Mouse (Mus musculus): ENCODE results near the gene Vmn1r8. TPM values are rescaled to one million over a fixed set of nuclear protein-coding genes. Genes with fewer than 3 reads are reported as not detected.
"Not testable (repeated sequence)": the region's sequence is repeated elsewhere in the genome, so short reads cannot be mapped to it uniquely, and the experiment has no call there.

Vmn1r8 gene
- total RNA-seq (2014; rRNA removed) (not detected in 2 replicates), polyA plus RNA-seq (2015; fragmentation: Nextera tagmentation; extraction: Ambion mirVana) (not detected in 2 replicates)

DNA sequence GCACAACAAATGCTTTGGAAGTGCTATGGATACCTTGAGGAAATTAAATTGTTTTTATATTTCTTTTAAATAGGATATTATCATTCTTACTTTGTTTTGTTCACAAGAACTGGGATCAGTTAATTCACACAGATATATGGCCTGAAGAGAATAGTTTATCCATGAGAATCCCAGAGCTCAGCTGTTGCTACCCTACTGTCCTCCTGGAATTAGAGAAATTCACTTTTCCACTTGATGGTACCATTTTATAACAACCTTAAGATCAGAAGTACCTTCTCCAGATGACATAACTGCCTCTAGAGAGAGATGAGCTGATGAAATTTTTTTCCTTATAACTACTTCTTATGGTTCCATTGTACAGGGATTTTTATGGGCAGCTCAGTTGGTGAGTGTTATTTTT lies at the start of gene Vmn1r8:
Gene Vmn1r8, plus strand, starts transcription at position 301 of the 400 bp plus-strand sequence.
- H3K4me1 ChIP-seq (ENCODE audit: insufficient read depth, low read length): no peaks in the 10 kb centered on the region
- H3K9ac ChIP-seq (replicated peaks; ENCODE audit: low read length): no peak within 1 kb of the TSS
- H3K27me3 ChIP-seq (ENCODE audit: insufficient read depth, low read length): no peaks in the 10 kb centered on the region
- no peak within 1 kb of the TSS for H3K27ac ChIP-seq
- H3K4me3 ChIP-seq (ENCODE audit: low read length): no peak within 1 kb of the TSS
- TF ChIP-seq CTCF (IDR thresholded peaks at IDR 0.05; ENCODE audit: low read depth): no peak
- no peaks in the 10 kb centered on the region for H3K36me3 ChIP-seq (ENCODE audit: insufficient read depth, low read length)
- DNase-seq (ENCODE audit: low spot score) (no peak), ATAC-seq (no peak)
- no peak within 1 kb of the TSS for H3K4me2 ChIP-seq (ENCODE audit: low read depth, low read length)
- H3K9me3 ChIP-seq (ENCODE audit: low read length): no peaks in the 10 kb centered on the region

DNA sequence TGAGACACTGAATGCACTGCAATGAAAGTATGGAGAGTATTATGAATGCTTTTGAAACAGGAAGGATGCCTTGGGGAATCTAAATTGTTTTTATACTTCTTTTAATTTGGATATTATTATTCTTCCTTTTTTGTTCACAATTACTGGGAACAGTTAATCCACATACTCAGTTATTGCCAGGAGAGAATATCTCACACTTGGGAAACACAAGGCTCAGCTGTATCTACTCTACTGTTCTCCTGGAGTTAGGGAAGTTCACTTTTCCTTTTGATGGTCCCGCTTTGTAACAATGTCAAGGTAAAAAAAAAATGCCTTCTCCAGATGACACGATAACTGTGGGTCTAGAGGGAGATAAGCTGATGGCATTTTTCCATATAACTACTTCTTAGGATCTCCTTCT lies 35.1 kb upstream of the Vmn1r8 start, which contains the start of gene Vmn1r6:
Gene Vmn1r6, plus strand, starts transcription at position 301 of the 400 bp plus-strand sequence.
- Histone ChIP-seq H3K27ac (no peak within 1 kb of the TSS), H3K4me2 (ENCODE audit: low read depth, low read length) (no peak within 1 kb of the TSS), H3K4me3 (ENCODE audit: low read length) (no peak within 1 kb of the TSS), H3K9me3 (ENCODE audit: low read length) (no peaks in the 10 kb centered on the region), H3K27me3 (ENCODE audit: insufficient read depth, low read length) (no peaks in the 10 kb centered on the region), H3K4me1 (ENCODE audit: insufficient read depth, low read length) (no peaks in the 10 kb centered on the region), H3K9ac (replicated peaks; ENCODE audit: low read length) (no peak within 1 kb of the TSS), H3K36me3 (ENCODE audit: insufficient read depth, low read length) (no peaks in the 10 kb centered on the region)
- no peak for ATAC-seq
- 85% methylated on average over 2 of the region's 2 CpGs for WGBS
- TF ChIP-seq CTCF (IDR thresholded peaks at IDR 0.05; ENCODE audit: low read depth): no peak
- no peak for DNase-seq (ENCODE audit: low spot score)

DNA sequence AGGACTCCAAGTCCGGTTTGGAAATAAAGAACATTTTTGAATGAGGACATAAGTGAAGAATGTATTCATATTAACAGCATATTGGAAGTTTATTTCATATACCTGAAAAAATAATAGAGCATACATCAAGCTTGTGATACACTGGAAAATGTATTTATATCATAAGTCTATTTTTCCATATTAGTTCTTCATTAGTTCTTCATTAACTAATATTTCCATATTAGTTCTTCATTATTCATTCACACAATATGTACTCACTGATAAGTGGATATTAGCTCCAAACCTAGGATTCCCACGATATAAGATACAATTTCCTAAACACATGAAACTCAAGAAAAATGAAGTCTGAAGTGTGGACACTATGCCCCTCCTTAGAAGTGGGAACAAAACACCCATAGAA lies 6.9 kb upstream of the Vmn1r8 start, which contains the start of gene Vmn1r7:
Gene Vmn1r7, minus strand, starts transcription at position 101 of the 400 bp plus-strand sequence.
- H3K4me1 ChIP-seq (ENCODE audit: insufficient read depth, low read length); DNase-seq (ENCODE audit: low spot score); H3K4me3 ChIP-seq (ENCODE audit: low read length); H3K27me3 ChIP-seq (ENCODE audit: insufficient read depth, low read length); H3K36me3 ChIP-seq (ENCODE audit: insufficient read depth, low read length); H3K9ac ChIP-seq (replicated peaks; ENCODE audit: low read length); ATAC-seq; H3K27ac ChIP-seq; H3K4me2 ChIP-seq (ENCODE audit: low read depth, low read length); H3K9me3 ChIP-seq (ENCODE audit: low read length): not testable (repeated sequence)
- 100% methylated on average over 2 of the region's 2 CpGs for WGBS

GRCm38 (mm10) chr6:57034674-57035073 lies 2.6 kb downstream of the Vmn1r8 start:
- H3K36me3 ChIP-seq (ENCODE audit: insufficient read depth, low read length): no peaks in the 10 kb centered on the region
- no peak overlapping the region for H3K4me3 ChIP-seq (ENCODE audit: low read length)
- ATAC-seq (no peak), DNase-seq (ENCODE audit: low spot score) (no peak)
- 88% methylated on average over 2 of the region's 2 CpGs for WGBS
- H3K27ac ChIP-seq: no peak overlapping the region
- no peak overlapping the region for H3K9ac ChIP-seq (replicated peaks; ENCODE audit: low read length)
- no peaks in the 10 kb centered on the region for H3K9me3 ChIP-seq (ENCODE audit: low read length)
- H3K27me3 ChIP-seq (ENCODE audit: insufficient read depth, low read length): no peaks in the 10 kb centered on the region
- H3K4me1 ChIP-seq (ENCODE audit: insufficient read depth, low read length): no peaks in the 10 kb centered on the region
- no peak overlapping the region for H3K4me2 ChIP-seq (ENCODE audit: low read depth, low read length)
- TF ChIP-seq CTCF (IDR thresholded peaks at IDR 0.05; ENCODE audit: low read depth): no peak

DNA sequence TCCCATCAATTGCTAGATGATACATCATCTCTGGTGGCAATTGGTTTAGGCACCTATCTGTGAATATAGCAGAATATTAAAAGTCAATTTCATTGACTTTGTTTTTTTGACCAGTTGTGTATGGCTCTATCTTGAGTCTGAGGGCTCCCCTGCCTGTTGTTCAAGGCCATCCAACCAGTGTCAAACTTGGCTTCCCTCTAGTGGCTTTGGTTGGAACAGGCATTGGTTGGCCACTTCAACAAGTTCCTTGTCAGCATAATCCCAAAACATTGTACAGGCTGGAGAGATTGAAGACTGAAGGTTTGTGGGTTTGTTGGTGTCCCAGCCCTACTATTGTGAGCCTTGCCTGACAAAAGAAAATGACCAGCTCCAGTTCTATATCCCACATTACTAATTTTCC lies 31.6 kb downstream of the Vmn1r8 start:
- no peak overlapping the region for H3K4me3 ChIP-seq (ENCODE audit: low read length)
- H3K27ac ChIP-seq: no peak overlapping the region
- no peaks in the 10 kb centered on the region for H3K27me3 ChIP-seq (ENCODE audit: insufficient read depth, low read length)
- H3K4me1 ChIP-seq (ENCODE audit: insufficient read depth, low read length): no peaks in the 10 kb centered on the region
- H3K9ac ChIP-seq (replicated peaks; ENCODE audit: low read length): no peak overlapping the region
- DNase-seq (ENCODE audit: low spot score) (no peak), ATAC-seq (no peak)
- TF ChIP-seq CTCF (IDR thresholded peaks at IDR 0.05; ENCODE audit: low read depth): no peak
- H3K9me3 ChIP-seq (ENCODE audit: low read length): no peaks in the 10 kb centered on the region
- H3K4me2 ChIP-seq (ENCODE audit: low read depth, low read length): no peak overlapping the region
- H3K36me3 ChIP-seq (ENCODE audit: insufficient read depth, low read length): no peaks in the 10 kb centered on the region

GRCm38 (mm10) chr6:57066487-57066886 lies 34.4 kb downstream of the Vmn1r8 start, which contains the start of gene Vmn1r9:
TSS of gene Vmn1r9 (plus strand) at chr6:57066787.
- Histone ChIP-seq H3K27ac (no peak within 1 kb of the TSS), H3K27me3 (ENCODE audit: insufficient read depth, low read length) (no peaks in the 10 kb centered on the region), H3K4me3 (ENCODE audit: low read length) (no peak within 1 kb of the TSS), H3K9me3 (ENCODE audit: low read length) (no peaks in the 10 kb centered on the region), H3K4me2 (ENCODE audit: low read depth, low read length) (no peak within 1 kb of the TSS), H3K9ac (replicated peaks; ENCODE audit: low read length) (no peak within 1 kb of the TSS), H3K36me3 (ENCODE audit: insufficient read depth, low read length) (no peaks in the 10 kb centered on the region), H3K4me1 (ENCODE audit: insufficient read depth, low read length) (no peaks in the 10 kb centered on the region)
- TF ChIP-seq CTCF (IDR thresholded peaks at IDR 0.05; ENCODE audit: low read depth): no peak
- DNase-seq (ENCODE audit: low spot score) (no peak), ATAC-seq (no peak)
- WGBS: 90% methylated on average over 2 of the region's 2 CpGs

Other genes starting within 250 kb of the Vmn1r8 start
- 36.0 and 46.2 TPM in 2 replicates for gene Kbtbd2, start 234.5 kb upstream of the Vmn1r8 start, total RNA-seq (2014; rRNA removed)
- 18.2 and 19.7 TPM in 2 replicates for gene Kbtbd2, start 234.5 kb upstream of the Vmn1r8 start, polyA plus RNA-seq (2015; fragmentation: Nextera tagmentation; extraction: Ambion mirVana)
- 47.4 and 54.8 TPM in 2 replicates for gene Fkbp9, start 200.2 kb upstream of the Vmn1r8 start, total RNA-seq (2014; rRNA removed)
- gene Fkbp9, start 200.2 kb upstream of the Vmn1r8 start, polyA plus RNA-seq (2015; fragmentation: Nextera tagmentation; extraction: Ambion mirVana): 44.7 and 45.9 TPM in 2 replicates
- gene Nt5c3, start 108.4 kb upstream of the Vmn1r8 start, total RNA-seq (2014; rRNA removed): 38.4 and 83.8 TPM in 2 replicates
- 153 and 155 TPM in 2 replicates for gene Nt5c3, start 108.4 kb upstream of the Vmn1r8 start, polyA plus RNA-seq (2015; fragmentation: Nextera tagmentation; extraction: Ambion mirVana)
- gene Vmn1r4, start 108.3 kb upstream of the Vmn1r8 start, total RNA-seq (2014; rRNA removed): 0.37 TPM in 1 of 2 replicates, not detected in the other
- gene Vmn1r4, start 108.3 kb upstream of the Vmn1r8 start, polyA plus RNA-seq (2015; fragmentation: Nextera tagmentation; extraction: Ambion mirVana): 0.46 and 0.58 TPM in 2 replicates
- 0.04 TPM in 1 of 2 replicates, not detected in the other for gene Vmn1r5, start 62.0 kb upstream of the Vmn1r8 start, total RNA-seq (2014; rRNA removed)
- not detected in 2 replicates for gene Vmn1r5, start 62.0 kb upstream of the Vmn1r8 start, polyA plus RNA-seq (2015; fragmentation: Nextera tagmentation; extraction: Ambion mirVana)
- not detected in 2 replicates for gene Vmn1r6, start 35.0 kb upstream of the Vmn1r8 start, total RNA-seq (2014; rRNA removed)
- gene Vmn1r6, start 35.0 kb upstream of the Vmn1r8 start, polyA plus RNA-seq (2015; fragmentation: Nextera tagmentation; extraction: Ambion mirVana): not detected in 2 replicates
- gene Vmn1r7, start 7.0 kb upstream of the Vmn1r8 start, total RNA-seq (2014; rRNA removed): not detected in 2 replicates
- not detected in 2 replicates for gene Vmn1r7, start 7.0 kb upstream of the Vmn1r8 start, polyA plus RNA-seq (2015; fragmentation: Nextera tagmentation; extraction: Ambion mirVana)
- gene Vmn1r9, start 34.5 kb downstream of the Vmn1r8 start, total RNA-seq (2014; rRNA removed): not detected in 2 replicates
- gene Vmn1r9, start 34.5 kb downstream of the Vmn1r8 start, polyA plus RNA-seq (2015; fragmentation: Nextera tagmentation; extraction: Ambion mirVana): not detected in 2 replicates
- gene Vmn1r10, start 77.2 kb downstream of the Vmn1r8 start, total RNA-seq (2014; rRNA removed): not detected in 2 replicates
- gene Vmn1r10, start 77.2 kb downstream of the Vmn1r8 start, polyA plus RNA-seq (2015; fragmentation: Nextera tagmentation; extraction: Ambion mirVana): not detected in 2 replicates
- gene Vmn1r11, start 101.2 kb downstream of the Vmn1r8 start, total RNA-seq (2014; rRNA removed): not detected in 2 replicates
- gene Vmn1r11, start 101.2 kb downstream of the Vmn1r8 start, polyA plus RNA-seq (2015; fragmentation: Nextera tagmentation; extraction: Ambion mirVana): not detected in 2 replicates
- not detected in 2 replicates for gene Vmn1r12, start 124.6 kb downstream of the Vmn1r8 start, total RNA-seq (2014; rRNA removed)
- not detected in 2 replicates for gene Vmn1r12, start 124.6 kb downstream of the Vmn1r8 start, polyA plus RNA-seq (2015; fragmentation: Nextera tagmentation; extraction: Ambion mirVana)
- not detected in 2 replicates for gene Vmn1r13, start 171.0 kb downstream of the Vmn1r8 start, total RNA-seq (2014; rRNA removed)
- gene Vmn1r13, start 171.0 kb downstream of the Vmn1r8 start, polyA plus RNA-seq (2015; fragmentation: Nextera tagmentation; extraction: Ambion mirVana): not detected in 2 replicates
- not detected in 2 replicates for gene Vmn1r14, start 199.4 kb downstream of the Vmn1r8 start, total RNA-seq (2014; rRNA removed)
- gene Vmn1r14, start 199.4 kb downstream of the Vmn1r8 start, polyA plus RNA-seq (2015; fragmentation: Nextera tagmentation; extraction: Ambion mirVana): not detected in 2 replicates
- not detected in 2 replicates for gene Vmn1r15, start 225.7 kb downstream of the Vmn1r8 start, total RNA-seq (2014; rRNA removed)
- gene Vmn1r15, start 225.7 kb downstream of the Vmn1r8 start, polyA plus RNA-seq (2015; fragmentation: Nextera tagmentation; extraction: Ambion mirVana): not detected in 2 replicates